Comparison of ENCODE assay signal across 8 mouse cellular contexts in the genomic region with DNA sequence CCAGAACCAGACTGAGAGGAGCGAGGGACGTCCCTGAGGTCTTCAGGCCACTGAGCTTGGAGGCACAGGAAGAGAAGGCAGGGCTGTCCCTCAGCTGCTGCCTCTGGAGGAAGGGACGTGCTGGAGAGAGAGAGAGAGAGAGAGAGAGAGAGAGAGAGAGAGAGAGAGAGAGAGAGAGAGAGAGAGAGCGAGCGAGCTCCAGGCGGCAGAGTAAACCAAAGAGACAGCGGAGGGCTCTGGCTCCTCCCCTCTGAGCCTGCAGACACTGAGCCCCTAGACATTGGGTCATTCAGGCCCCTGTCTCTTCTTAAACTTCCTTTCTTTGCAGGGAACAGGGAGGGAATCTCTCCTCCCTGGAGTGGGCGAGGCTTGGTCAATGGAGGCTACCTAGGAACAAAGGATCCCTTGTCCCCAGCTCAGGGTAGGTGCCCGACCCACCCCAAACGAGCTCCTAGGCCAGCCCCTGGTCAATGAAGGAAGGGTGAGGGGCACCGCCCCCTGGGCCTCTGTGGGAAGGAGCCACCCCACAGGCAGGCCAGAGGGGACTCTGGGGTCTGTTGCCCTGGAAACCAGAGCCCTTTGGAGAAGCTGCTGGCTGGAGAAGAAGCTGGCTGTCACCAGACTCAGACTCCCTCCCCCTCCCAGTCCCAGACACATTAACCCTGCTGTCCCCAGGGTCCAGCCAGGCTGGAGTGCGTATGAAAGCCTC. TPM values are rescaled to one million over a fixed set of nuclear protein-coding genes. Genes with fewer than 3 reads are reported as not detected.
DNase-seq lines count a peak whose midpoint lies in the region; ATAC-seq lines count a peak whose summit lies in the region.

No protein-coding gene starts in this region.

- no peak overlapping the region for H3K9ac ChIP-seq in embryonic facial prominence, embryonic 15.5 days
- peak overlapping the region; percentile 52 for H3K9ac ChIP-seq in heart, embryonic 16.5 days (ENCODE audit: low read length)
- H3K9ac ChIP-seq in liver, embryonic 13.5 days = no peak overlapping the region

- H3K9me3 ChIP-seq in embryonic facial prominence, embryonic 15.5 days (replicated peaks) = no peaks in the 10 kb centered on the region
- no peaks in the 10 kb centered on the region for H3K9me3 ChIP-seq in heart, embryonic 16.5 days (replicated peaks; ENCODE audit: control insufficient read depth, low read length)
- no peaks in the 10 kb centered on the region for H3K9me3 ChIP-seq in liver, embryonic 13.5 days (replicated peaks)

- 10% methylated on average over 11 of the region's 12 CpGs for WGBS in embryonic facial prominence, embryonic 15.5 days
- 10% methylated on average over 9 of the region's 12 CpGs for WGBS in heart, embryonic 16.5 days
- WGBS in liver, embryonic 13.5 days (ENCODE audit: insufficient replicate concordance) = 13% methylated on average over 11 of the region's 12 CpGs

- H3K4me1 ChIP-seq in embryonic facial prominence, embryonic 15.5 days = peaks cover 41% of the 10 kb centered on the region
- H3K4me1 ChIP-seq in heart, embryonic 16.5 days (ENCODE audit: control insufficient read depth, insufficient read depth, low read length) = peaks cover 37% of the 10 kb centered on the region
- H3K4me1 ChIP-seq in liver, embryonic 13.5 days (replicated peaks) = peaks cover 42% of the 10 kb centered on the region

- peak overlapping the region; percentile 71 for H3K27ac ChIP-seq in embryonic facial prominence, embryonic 15.5 days (replicated peaks)
- H3K27ac ChIP-seq in heart, embryonic 16.5 days (ENCODE audit: low read length) = peak overlapping the region; percentile 89
- H3K27ac ChIP-seq in liver, embryonic 13.5 days = peak overlapping the region; percentile 63

- no peak overlapping the region for H3K4me3 ChIP-seq in embryonic facial prominence, embryonic 15.5 days (replicated peaks)
- H3K4me3 ChIP-seq in heart, embryonic 16.5 days (ENCODE audit: low read length) = no peak overlapping the region; the same call in 1 of the 2 replicates
- H3K4me3 ChIP-seq in liver, embryonic 13.5 days (replicated peaks) = no peak overlapping the region

- H3K4me2 ChIP-seq in embryonic facial prominence, embryonic 15.5 days (replicated peaks) = peak overlapping the region; percentile 21
- H3K4me2 ChIP-seq in heart, embryonic 16.5 days (ENCODE audit: low read depth, low read length) = peak overlapping the region; percentile 21
- peak overlapping the region; percentile 30; the same call in 1 of the 2 replicates for H3K4me2 ChIP-seq in liver, embryonic 13.5 days

- no peaks in the 10 kb centered on the region for H3K27me3 ChIP-seq in embryonic facial prominence, embryonic 15.5 days
- H3K27me3 ChIP-seq in heart, embryonic 16.5 days (ENCODE audit: control insufficient read depth, insufficient read depth, low read length) = no peaks in the 10 kb centered on the region
- no peaks in the 10 kb centered on the region for H3K27me3 ChIP-seq in liver, embryonic 13.5 days

- no peaks in the 10 kb centered on the region for H3K36me3 ChIP-seq in embryonic facial prominence, embryonic 15.5 days
- no peaks in the 10 kb centered on the region for H3K36me3 ChIP-seq in heart, embryonic 16.5 days (ENCODE audit: control insufficient read depth, insufficient read depth)
- H3K36me3 ChIP-seq in liver, embryonic 13.5 days = no peaks in the 10 kb centered on the region

- peak; percentile 36 for DNase-seq in adrenal gland, postnatal 10 days
- DNase-seq in adrenal gland, postnatal 36 days = no peak
- peak; percentile 86 for DNase-seq in kidney, postnatal 10 days
- no peak for DNase-seq in liver, embryonic 13.5 days
- DNase-seq in retina, postnatal 1 day = peak; percentile 99
- DNase-seq in urinary bladder, postnatal 14 days (ENCODE audit: low spot score) = no peak

- ATAC-seq in embryonic facial prominence, embryonic 15.5 days (ENCODE audit: insufficient number of reproducible peaks, low FRiP score, low TSS enrichment, low read depth) = peak; percentile 77
- ATAC-seq in heart, embryonic 16.5 days (replicated peaks; ENCODE audit: extremely low read depth, insufficient read depth, low FRiP score) = peak; percentile 67
- ATAC-seq in liver, embryonic 13.5 days (ENCODE audit: low read depth) = peak; percentile 38

RNA-seq across cellular contexts. Expression of a gene that starts 41.2 kb away (rescaled TPM):
- 10 to 100 TPM; 17.5 to 25.7 TPM for total RNA-seq in adrenal gland, postnatal 10 days (2021)
- 10 to 100 TPM; 11.9 to 17.7 TPM for total RNA-seq in adrenal gland, postnatal 36 days (2021)
- polyA plus RNA-seq in embryonic facial prominence, embryonic 15.5 days (2015; fragmentation: Nextera tagmentation; extraction: Ambion mirVana) = 17.0 and 18.6 TPM in 2 replicates
- 18.6 TPM in 2 replicates for polyA plus RNA-seq in heart, embryonic 16.5 days (2015; fragmentation: Nextera tagmentation; extraction: Ambion mirVana)
- 2.6 and 2.7 TPM in 2 replicates for polyA plus RNA-seq in liver, embryonic 13.5 days (2015; fragmentation: Nextera tagmentation; extraction: Ambion mirVana)

Comparison
In these comparisons a context has a peak if more than half of its experiments do, and no peak if none do; other contexts are left out.
1. DNase-seq: peak in adrenal gland, postnatal 10 days (single experiment), kidney, postnatal 10 days (single experiment) and retina, postnatal 1 day (single experiment); none in adrenal gland, postnatal 36 days (0 of 2), liver, embryonic 13.5 days (single experiment) and urinary bladder, postnatal 14 days (single experiment).
2. Peak in every context shown above with its lines, with median percentiles within 50 percentile points of each other: ATAC-seq, H3K27ac ChIP-seq and H3K4me2 ChIP-seq.